Comparison of ENCODE assay signal across 17 mouse cellular contexts in the genomic region with DNA sequence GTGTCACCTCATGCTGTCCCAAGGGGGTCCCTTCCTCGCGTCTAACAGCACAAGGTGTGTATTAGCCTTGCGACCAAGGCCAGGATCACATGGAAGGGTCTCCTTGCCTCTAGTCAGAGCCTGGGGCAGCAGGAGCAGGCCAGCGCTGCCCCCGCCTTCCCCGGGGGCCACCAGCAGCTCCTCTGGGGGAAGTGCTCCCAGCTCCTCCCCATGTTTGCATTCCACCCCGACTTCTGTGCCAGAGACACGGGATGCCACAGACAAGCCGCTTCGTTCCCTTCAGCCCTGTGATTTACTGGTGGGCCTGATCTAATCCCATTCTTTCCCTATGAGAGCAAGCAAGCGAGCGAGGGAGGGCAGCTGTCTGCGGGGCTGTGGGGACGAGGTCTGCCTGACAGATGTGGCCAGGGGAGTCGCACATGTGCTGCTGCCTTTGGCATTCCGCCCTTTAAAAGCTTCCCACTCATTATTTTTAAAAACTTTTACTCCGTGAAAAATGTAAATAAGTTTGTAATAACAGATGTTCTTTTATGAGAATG. TPM values are rescaled to one million over a fixed set of nuclear protein-coding genes. Genes with fewer than 3 reads are reported as not detected.
DNase-seq lines count a peak whose midpoint lies in the region; ATAC-seq lines count a peak whose summit lies in the region.
"Had no signal": no experiment of that assay in that cellular context is flagged by ENCODE, and none has a peak within 500 bp of the region (broad histone marks: within the 10 kb centered on the region; RNA-seq: fewer than 3 reads in every experiment).

No protein-coding gene starts in this region.

- H3K27me3 ChIP-seq in embryonic facial prominence, embryonic 11.5 days (ENCODE audit: control insufficient read depth, insufficient read depth, low read length) = no peaks in the 10 kb centered on the region
- H3K27me3 ChIP-seq in embryonic facial prominence, embryonic 10.5 days (replicated peaks; ENCODE audit: low read depth, poor library complexity, severe bottlenecking) = no peaks in the 10 kb centered on the region
- H3K27me3 ChIP-seq in neural tube, embryonic 11.5 days (ENCODE audit: control insufficient read depth, insufficient read depth, low read length) = no peaks in the 10 kb centered on the region
- H3K27me3 ChIP-seq in limb, embryonic 13.5 days = no peaks in the 10 kb centered on the region
- H3K27me3 ChIP-seq: CH12.LX had no signal

- no peak for ATAC-seq in embryonic facial prominence, embryonic 11.5 days (replicated peaks; ENCODE audit: insufficient number of reproducible peaks, low FRiP score, low TSS enrichment, low read depth)
- ATAC-seq in neural tube, embryonic 11.5 days (ENCODE audit: insufficient read depth, low FRiP score, low TSS enrichment) = no peak
- peak; percentile 73 for ATAC-seq in limb, embryonic 13.5 days (ENCODE audit: low FRiP score, low read depth)
- ATAC-seq: lung, postnatal 0 days had no signal

- WGBS in embryonic facial prominence, embryonic 11.5 days = 73% methylated on average over 17 of the region's 17 CpGs
- WGBS in embryonic facial prominence, embryonic 10.5 days = 85% methylated on average over 17 of the region's 17 CpGs
- 56% methylated on average over 17 of the region's 17 CpGs for WGBS in neural tube, embryonic 11.5 days
- WGBS in limb, embryonic 13.5 days = 22% methylated on average over 17 of the region's 17 CpGs

- peaks cover 20% of the 10 kb centered on the region for H3K36me3 ChIP-seq in embryonic facial prominence, embryonic 11.5 days (replicated peaks; ENCODE audit: control insufficient read depth, insufficient read depth, low read depth, low read length)
- peaks cover 100% of the 10 kb centered on the region for H3K36me3 ChIP-seq in embryonic facial prominence, embryonic 10.5 days (replicated peaks)
- peaks cover 38% of the 10 kb centered on the region for H3K36me3 ChIP-seq in neural tube, embryonic 11.5 days (ENCODE audit: control insufficient read depth, insufficient read depth, low read length)
- H3K36me3 ChIP-seq in limb, embryonic 13.5 days = peaks cover 98% of the 10 kb centered on the region

- no peaks in the 10 kb centered on the region for H3K4me1 ChIP-seq in embryonic facial prominence, embryonic 11.5 days (ENCODE audit: control insufficient read depth, insufficient read depth, low read length)
- no peaks in the 10 kb centered on the region for H3K4me1 ChIP-seq in embryonic facial prominence, embryonic 10.5 days
- no peaks in the 10 kb centered on the region for H3K4me1 ChIP-seq in neural tube, embryonic 11.5 days (ENCODE audit: control insufficient read depth, insufficient read depth, low read length)
- H3K4me1 ChIP-seq in limb, embryonic 13.5 days = peaks cover 44% of the 10 kb centered on the region
- H3K4me1 ChIP-seq: forebrain, embryonic 10.5 days had no signal

- H3K27ac ChIP-seq in embryonic facial prominence, embryonic 11.5 days (replicated peaks; ENCODE audit: low read depth, low read length) = no peak overlapping the region
- no peak overlapping the region for H3K27ac ChIP-seq in embryonic facial prominence, embryonic 10.5 days (replicated peaks)
- 0 out of 2 replicates have a peak overlapping the region, but pooled peaks have one; percentile 20 for H3K27ac ChIP-seq in neural tube, embryonic 11.5 days (ENCODE audit: low read depth, low read length)
- H3K27ac ChIP-seq in limb, embryonic 13.5 days = no peak overlapping the region
- H3K27ac ChIP-seq: forebrain, embryonic 10.5 days had no signal

- no peak overlapping the region for H3K4me2 ChIP-seq in embryonic facial prominence, embryonic 11.5 days (ENCODE audit: low read depth, low read length)
- H3K4me2 ChIP-seq in neural tube, embryonic 11.5 days (ENCODE audit: low read depth) = no peak overlapping the region
- no peak overlapping the region for H3K4me2 ChIP-seq in limb, embryonic 13.5 days (replicated peaks)

- H3K4me3 ChIP-seq in embryonic facial prominence, embryonic 11.5 days (ENCODE audit: low read depth, low read length) = no peak overlapping the region
- H3K4me3 ChIP-seq in embryonic facial prominence, embryonic 10.5 days = no peak overlapping the region
- no peak overlapping the region for H3K4me3 ChIP-seq in neural tube, embryonic 11.5 days (ENCODE audit: low read depth, low read length)
- H3K4me3 ChIP-seq in limb, embryonic 13.5 days = no peak overlapping the region
- H3K4me3 ChIP-seq: forebrain, embryonic 10.5 days had no signal

- H3K9me3 ChIP-seq in embryonic facial prominence, embryonic 11.5 days (replicated peaks; ENCODE audit: control insufficient read depth, low read length) = no peaks in the 10 kb centered on the region
- no peaks in the 10 kb centered on the region for H3K9me3 ChIP-seq in embryonic facial prominence, embryonic 10.5 days
- no peaks in the 10 kb centered on the region for H3K9me3 ChIP-seq in neural tube, embryonic 11.5 days (ENCODE audit: control insufficient read depth, low read length)
- H3K9me3 ChIP-seq in limb, embryonic 13.5 days = no peaks in the 10 kb centered on the region
- H3K9me3 ChIP-seq: forebrain, embryonic 10.5 days had no signal

- no peak overlapping the region for H3K9ac ChIP-seq in embryonic facial prominence, embryonic 11.5 days (replicated peaks; ENCODE audit: low read length)
- no peak overlapping the region for H3K9ac ChIP-seq in neural tube, embryonic 11.5 days (ENCODE audit: low read length)
- H3K9ac ChIP-seq in limb, embryonic 13.5 days = no peak overlapping the region

- peak; percentile 26 for DNase-seq in embryonic facial prominence, embryonic 11.5 days (ENCODE audit: low spot score)
- no peak for DNase-seq in embryonic facial prominence, embryonic 10.5 days (ENCODE audit: low spot score)
- peak; percentile 33 for DNase-seq in neural tube, embryonic 11.5 days (ENCODE audit: low spot score)
- no peak for DNase-seq in neural tube, embryonic 10.5 days (ENCODE audit: extremely low spot score, low spot score)
- peak; percentile 20 for DNase-seq in yolk sac, embryonic 10.5 days (ENCODE audit: low spot score)
- no peak for DNase-seq in right cerebral cortex, postnatal 14 days
- DNase-seq in layer of hippocampus, postnatal 10 days (ENCODE audit: low spot score in 2 of 2) = no peak
- DNase-seq: adrenal gland, postnatal 14 days; cerebellum, adult 8-10 months; kidney, adult 2 months; layer of hippocampus, postnatal 36 days; left cerebral cortex, postnatal 4 days; midbrain, embryonic 14.5 days had no signal

RNA-seq across cellular contexts. Expression of gene H2afy, which starts 57.4 kb away (rescaled TPM):
- polyA plus RNA-seq in embryonic facial prominence, embryonic 11.5 days (2014; fragmentation: Nextera tagmentation; extraction: Ambion mirVana) = 628 and 651 TPM in 2 replicates
- polyA plus RNA-seq in embryonic facial prominence, embryonic 10.5 days (2016; fragmentation: Nextera tagmentation; extraction: Ambion mirVana) = 478 and 497 TPM in 2 replicates
- 613 and 627 TPM in 2 replicates for polyA plus RNA-seq in neural tube, embryonic 11.5 days (2014; fragmentation: Nextera tagmentation; extraction: Ambion mirVana)
- 422 and 433 TPM in 2 replicates for polyA plus RNA-seq in limb, embryonic 13.5 days (2015; fragmentation: Nextera tagmentation; extraction: Ambion mirVana)
- 100 to 1,000 TPM; 122 to 128 TPM for total RNA-seq in layer of hippocampus, postnatal 10 days (2021)

Comparison
In these comparisons a context has a peak if more than half of its experiments do, and no peak if none do; other contexts are left out.
1. DNase-seq: peak in embryonic facial prominence, embryonic 11.5 days (single experiment), neural tube, embryonic 11.5 days (single experiment) and yolk sac, embryonic 10.5 days (single experiment); none in embryonic facial prominence, embryonic 10.5 days (single experiment), neural tube, embryonic 10.5 days (single experiment), right cerebral cortex, postnatal 14 days (single experiment) and layer of hippocampus, postnatal 10 days (0 of 2).